Comparison of ENCODE assay signal across 13 mouse cellular contexts in genomic region chr4:124052387-124052786, GRCm38 (mm10).
DNase-seq lines count a peak whose midpoint lies in the region; ATAC-seq and TF ChIP-seq lines count a peak whose summit lies in the region.
"Had no signal": no experiment of that assay in that cellular context is flagged by ENCODE, and none has a peak within 500 bp of the region (broad histone marks: within the 10 kb centered on the region; RNA-seq: fewer than 3 reads in every experiment).

No protein-coding gene starts in this region.

- ATAC-seq in hindbrain, embryonic 15.5 days (ENCODE audit: low FRiP score, low read depth), result 0 out of 2 replicates have a peak, but pooled peaks have one; percentile 36
- no peak for ATAC-seq in hindbrain, embryonic 11.5 days (ENCODE audit: low FRiP score)

- H3K4me1 ChIP-seq in hindbrain, embryonic 15.5 days (replicated peaks), result peaks cover 11% of the 10 kb centered on the region
- peaks cover 7% of the 10 kb centered on the region for H3K4me1 ChIP-seq in hindbrain, embryonic 11.5 days (replicated peaks; ENCODE audit: control insufficient read depth, insufficient read depth, low read length)
- no peaks in the 10 kb centered on the region for H3K4me1 ChIP-seq in lung, adult 2 months (ENCODE audit: control insufficient read depth, insufficient read depth, low read length)
- no peaks in the 10 kb centered on the region for H3K4me1 ChIP-seq in kidney, adult 2 months (ENCODE audit: control insufficient read depth, insufficient read depth, low read length)

- no peak for TF ChIP-seq POLR2A in lung, adult 2 months (IDR thresholded peaks at IDR 0.05; ENCODE audit: borderline replicate concordance, extremely low read depth, low read depth, low read length)
- no peak for TF ChIP-seq POLR2A in kidney, adult 2 months (IDR thresholded peaks at IDR 0.05; ENCODE audit: low read depth, low read length)

- H3K4me2 ChIP-seq in hindbrain, embryonic 15.5 days, result no peak overlapping the region
- H3K4me2 ChIP-seq in hindbrain, embryonic 11.5 days (replicated peaks; ENCODE audit: low read depth, low read length), result no peak overlapping the region
- H3K4me2 ChIP-seq: liver, embryonic 15.5 days had no signal

- no peaks in the 10 kb centered on the region for H3K27me3 ChIP-seq in hindbrain, embryonic 15.5 days
- no peaks in the 10 kb centered on the region for H3K27me3 ChIP-seq in hindbrain, embryonic 11.5 days (ENCODE audit: control insufficient read depth, insufficient read depth, low read length)
- H3K27me3 ChIP-seq in kidney, adult 2 months (replicated peaks; ENCODE audit: control insufficient read depth, insufficient read depth, low read length), result no peaks in the 10 kb centered on the region; the same call in 1 of the 2 replicates
- H3K27me3 ChIP-seq: liver, embryonic 15.5 days had no signal

- H3K27ac ChIP-seq in hindbrain, embryonic 15.5 days (replicated peaks), result no peak overlapping the region
- H3K27ac ChIP-seq in hindbrain, embryonic 11.5 days (ENCODE audit: low read depth, low read length), result no peak overlapping the region
- no peak overlapping the region for H3K27ac ChIP-seq in kidney, adult 2 months (ENCODE audit: insufficient read depth, low read depth, low read length)
- H3K27ac ChIP-seq: embryonic facial prominence, embryonic 10.5 days; liver, embryonic 15.5 days; midbrain, embryonic 10.5 days had no signal

- 42% methylated on average over 2 of the region's 2 CpGs for WGBS in hindbrain, embryonic 15.5 days
- 82% methylated on average over 2 of the region's 2 CpGs for WGBS in hindbrain, embryonic 11.5 days
- WGBS in lung, adult 2 months, result 63% methylated on average over 2 of the region's 2 CpGs
- WGBS in kidney, adult 2 months, result 73% methylated on average over 2 of the region's 2 CpGs

- no peak for DNase-seq in hindbrain, embryonic 11.5 days (ENCODE audit: low spot score)
- DNase-seq in right cerebral cortex, postnatal 10 days (ENCODE audit: low spot score in 2 of 2), result peak; percentile 72 to 79
- DNase-seq in right cerebral cortex, postnatal 25 days, result no peak
- DNase-seq in lung, adult 2 months, result peak; percentile 11
- DNase-seq in urinary bladder, postnatal 14 days (ENCODE audit: low spot score), result no peak
- no peak for DNase-seq in kidney, adult 2 months
- DNase-seq: adrenal gland, adult 2 months; gastrocnemius, postnatal 14 days; kidney, postnatal 25 days had no signal

- H3K4me3 ChIP-seq in hindbrain, embryonic 15.5 days, result no peak overlapping the region
- H3K4me3 ChIP-seq in hindbrain, embryonic 11.5 days (ENCODE audit: low read depth, low read length), result no peak overlapping the region
- no peak overlapping the region for H3K4me3 ChIP-seq in lung, adult 2 months (replicated peaks; ENCODE audit: extremely low read depth, low read depth, low read length)
- H3K4me3 ChIP-seq in kidney, adult 2 months (ENCODE audit: insufficient read depth, low read depth, low read length), result no peak overlapping the region
- H3K4me3 ChIP-seq: embryonic facial prominence, embryonic 10.5 days; liver, embryonic 15.5 days; midbrain, embryonic 10.5 days had no signal

- H3K9ac ChIP-seq in hindbrain, embryonic 15.5 days, result no peak overlapping the region
- H3K9ac ChIP-seq in hindbrain, embryonic 11.5 days (ENCODE audit: low read depth, low read length), result no peak overlapping the region
- H3K9ac ChIP-seq: liver, embryonic 15.5 days had no signal

- no peak for TF ChIP-seq CTCF in lung, adult 2 months (IDR thresholded peaks at IDR 0.05; ENCODE audit: insufficient read depth, low read length)
- TF ChIP-seq CTCF in kidney, adult 2 months (conservative IDR thresholded peaks at IDR 0.05; ENCODE audit: insufficient read depth, insufficient read length, low read depth, low read length), result no peak

- H3K36me3 ChIP-seq in hindbrain, embryonic 15.5 days, result no peaks in the 10 kb centered on the region
- H3K36me3 ChIP-seq in hindbrain, embryonic 11.5 days (ENCODE audit: control insufficient read depth, insufficient read depth, low read length), result no peaks in the 10 kb centered on the region
- no peaks in the 10 kb centered on the region for H3K36me3 ChIP-seq in kidney, adult 2 months (ENCODE audit: control insufficient read depth, insufficient read depth, low read length)
- H3K36me3 ChIP-seq: embryonic facial prominence, embryonic 10.5 days; liver, embryonic 15.5 days; midbrain, embryonic 10.5 days had no signal

- no peaks in the 10 kb centered on the region for H3K9me3 ChIP-seq in hindbrain, embryonic 15.5 days
- no peaks in the 10 kb centered on the region for H3K9me3 ChIP-seq in hindbrain, embryonic 11.5 days (ENCODE audit: control insufficient read depth, low read length)
- H3K9me3 ChIP-seq: embryonic facial prominence, embryonic 10.5 days; liver, embryonic 15.5 days; midbrain, embryonic 10.5 days had no signal

Comparison
In these comparisons a context has a peak if more than half of its experiments do, and no peak if none do; other contexts are left out.
1. DNase-seq: peak in right cerebral cortex, postnatal 10 days (2 of 2) and lung, adult 2 months (single experiment); none in hindbrain, embryonic 11.5 days (single experiment), right cerebral cortex, postnatal 25 days (single experiment), urinary bladder, postnatal 14 days (single experiment) and kidney, adult 2 months (single experiment).